Mouse (Mus musculus) layer of hippocampus, adult 2 months (tissue): ENCODE measurements around the gene Dpep2nb. TPM values are rescaled to one million over a fixed set of nuclear protein-coding genes. Genes with fewer than 3 reads are reported as not detected.
"Not testable (repeated sequence)": the region's sequence is repeated elsewhere in the genome, so short reads cannot be mapped to it uniquely, and the experiment has no call there.

ENCODE experiments used
- DNase-seq, 2 experiments: peaks; one replicate each; pipeline ENCODE4 v3.0.0; 2022; ENCODE audit warnings: low spot score in 2 of 2
- H3K27ac ChIP-seq: fragments of 200-600 bp; 2 replicates; pipeline ENCODE4 v1.8.1; 2022
- H3K4me3 ChIP-seq: fragments of 200-600 bp; 2 replicates; pipeline ENCODE4 v1.8.1; 2022; ENCODE audit warnings: mild to moderate bottlenecking
- CTCF ChIP-seq: fragments of 200-600 bp; conservative IDR thresholded peaks from 2 replicates; pipeline ENCODE4 v1.8.1; 2022; ENCODE audit warnings: antibody characterized with exemption, mild to moderate bottlenecking, moderate library complexity
- total RNA-seq, 2 experiments: library from RNA; stranded (reverse); gene quantifications; 2 replicates each; pipeline ENCODE4 v1.2.3; 2021

The Dpep2nb gene
- total RNA-seq, 2 experiments from 2014 or later = not detected

GRCm38 (mm10) chr8:105996359-105996758 is 9.4 kb downstream of the Dpep2nb start:
- no peak overlapping the region for H3K4me3 ChIP-seq
- no peak for TF ChIP-seq CTCF
- no peak for DNase-seq
- no peak overlapping the region for H3K27ac ChIP-seq

- no peak for TF ChIP-seq CTCF
- Histone ChIP-seq H3K4me3 (no peak overlapping the region), H3K27ac (no peak overlapping the region)
- no peak for DNase-seq
These were observed 12.5 kb downstream of the Dpep2nb start for GRCm38 (mm10) chr8:105993226-105993625.

- no peak for DNase-seq
- no peak overlapping the region for H3K27ac ChIP-seq
- no peak for TF ChIP-seq CTCF
- H3K4me3 ChIP-seq = no peak overlapping the region
These were observed 13.3 kb downstream of the Dpep2nb start for GRCm38 (mm10) chr8:105992499-105992898.

- Histone ChIP-seq H3K27ac (no peak overlapping the region), H3K4me3 (no peak overlapping the region)
- no peak for DNase-seq
- no peak for TF ChIP-seq CTCF
These were observed 14.2 kb downstream of the Dpep2nb start for GRCm38 (mm10) chr8:105991546-105991945.

- peak; percentile 55 to 84 for DNase-seq
- peak; percentile 91 for TF ChIP-seq CTCF
- Histone ChIP-seq H3K27ac (no peak within 1 kb of the TSS), H3K4me3 (no peak within 1 kb of the TSS)
These were observed 14.9 kb downstream of the Dpep2nb start, which contains the start of gene Dus2 for GRCm38 (mm10) chr8:105990856-105991387. Dus2 (plus strand) TSS chr8:105991337.

GRCm38 (mm10) chr8:105988546-105988945 is 17.2 kb downstream of the Dpep2nb start:
- no peak for TF ChIP-seq CTCF
- no peak for DNase-seq
- H3K27ac ChIP-seq = no peak overlapping the region
- no peak overlapping the region for H3K4me3 ChIP-seq

GRCm38 (mm10) chr8:105983406-105983805 is 22.4 kb downstream of the Dpep2nb start:
- not testable (repeated sequence) for DNase-seq, H3K27ac ChIP-seq, H3K4me3 ChIP-seq

DNA sequence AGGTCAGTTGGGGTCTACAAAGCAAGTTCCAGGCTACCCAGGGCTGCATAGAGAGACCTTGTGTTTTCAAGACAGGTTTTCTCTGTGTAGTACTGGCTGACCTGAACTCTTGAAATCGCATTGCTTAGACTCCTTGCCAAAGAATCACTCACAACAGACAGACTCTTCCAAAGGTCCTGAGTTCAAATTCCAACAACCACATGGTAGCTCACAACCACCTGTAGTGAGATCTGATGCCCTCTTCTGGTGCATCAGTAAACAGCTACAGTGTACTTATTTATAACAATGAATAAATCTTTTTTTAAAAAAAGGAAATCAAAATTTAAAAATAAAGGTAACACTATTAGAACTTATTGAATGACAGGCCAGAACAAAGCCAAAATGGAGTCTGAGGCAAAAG is 24.6 kb downstream of the Dpep2nb start:
- Histone ChIP-seq H3K4me3 (no peak overlapping the region), H3K27ac (no peak overlapping the region)
- no peak for DNase-seq
- TF ChIP-seq CTCF = peak; percentile 62

DNA sequence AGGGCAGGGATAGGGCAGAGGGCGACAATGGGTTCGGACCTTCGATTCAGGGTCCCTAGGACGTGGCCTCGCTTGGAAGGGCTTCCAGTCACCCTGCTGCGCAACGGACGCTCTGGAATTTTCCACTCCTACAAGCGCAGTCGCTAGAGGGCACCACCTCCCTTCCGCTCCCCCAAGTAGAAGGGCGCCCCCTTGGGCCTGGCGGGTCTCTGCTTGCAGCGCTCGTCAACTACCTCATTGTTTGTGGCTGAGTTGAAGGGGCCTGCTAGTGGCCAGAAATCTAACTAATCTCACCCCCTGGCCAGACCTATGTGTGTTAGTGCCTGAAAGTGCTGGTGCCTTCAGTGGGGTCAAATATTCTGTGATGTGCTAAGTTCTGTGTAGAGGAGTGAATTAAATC is 26.4 kb downstream of the Dpep2nb start, which contains the start of gene Dpep3:
Gene Dpep3, minus strand, starts transcription at position 105 of the 400 bp plus-strand sequence.
- no peak within 1 kb of the TSS for H3K4me3 ChIP-seq
- no peak for TF ChIP-seq CTCF
- no peak within 1 kb of the TSS for H3K27ac ChIP-seq
- DNase-seq = no peak

- H3K27ac ChIP-seq = no peak overlapping the region
- DNase-seq = no peak
- no peak overlapping the region for H3K4me3 ChIP-seq
- TF ChIP-seq CTCF = no peak
These were observed 30.4 kb downstream of the Dpep2nb start for GRCm38 (mm10) chr8:105975363-105975762.

- no peak for DNase-seq
- no peak for TF ChIP-seq CTCF
- Histone ChIP-seq H3K27ac (no peak overlapping the region), H3K4me3 (no peak overlapping the region)
These were observed 34.6 kb downstream of the Dpep2nb start for GRCm38 (mm10) chr8:105971019-105971720.

GRCm38 (mm10) chr8:105969367-105969766 is 36.4 kb downstream of the Dpep2nb start:
- DNase-seq = no peak
- no peak for TF ChIP-seq CTCF

GRCm38 (mm10) chr8:105966692-105967311 is 39.0 kb downstream of the Dpep2nb start:
- Histone ChIP-seq H3K4me3 (peak overlapping the region; percentile 62), H3K27ac (no peak overlapping the region)
- DNase-seq = no peak
- no peak for TF ChIP-seq CTCF

More at GRCm38 (mm10) chr8:105969367-105969766, 36.4 kb downstream of the Dpep2nb start:
- no peak overlapping the region for H3K27ac ChIP-seq
- H3K4me3 ChIP-seq = no peak overlapping the region

DNA sequence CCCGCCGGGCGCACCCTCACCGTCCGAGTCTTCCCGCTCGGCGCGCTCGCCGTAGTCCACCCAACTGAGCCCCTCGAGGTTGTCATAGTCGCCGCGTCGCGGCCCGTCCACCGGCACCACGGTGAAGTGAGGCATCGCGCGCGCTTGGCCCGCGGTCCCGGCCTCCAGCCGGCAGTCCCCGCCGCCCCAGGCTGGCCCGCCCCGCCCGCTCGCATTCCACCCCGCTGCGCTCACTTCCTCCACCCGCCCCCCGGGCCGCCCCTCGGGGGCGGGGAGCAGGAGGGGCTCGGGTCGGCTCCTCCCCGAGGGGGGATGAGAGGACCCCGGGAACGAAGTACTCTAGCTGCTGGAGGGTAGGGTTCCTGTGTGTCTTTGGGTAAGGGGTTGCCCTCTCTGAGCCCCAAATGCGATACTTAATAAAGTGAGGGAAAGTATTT is 39.9 kb downstream of the Dpep2nb start, which contains the start of gene Slc12a4:
Gene Slc12a4, minus strand, starts transcription at position 193 of the 437 bp plus-strand sequence.
- peak within 1 kb of the TSS; percentile 85 for H3K27ac ChIP-seq
- DNase-seq = peak; percentile 23 to 49
- TF ChIP-seq CTCF = no peak
- peak within 1 kb of the TSS; percentile 62 for H3K4me3 ChIP-seq
